Mouse (Mus musculus) lung, postnatal 0 days (tissue): ENCODE measurements around the gene Ptf1a.

Experiments
- CTCF ChIP-seq: IDR thresholded peaks from 2 replicates; pipeline ENCODE4 v1.5.1; 2016; ENCODE audit warnings: antibody characterized with exemption, mild to moderate bottlenecking
- EP300 ChIP-seq: IDR thresholded peaks from 2 replicates; pipeline ENCODE4 v1.6.1; 2016; ENCODE audit warnings: antibody characterized with exemption, mild to moderate bottlenecking, control low read depth

DNA sequence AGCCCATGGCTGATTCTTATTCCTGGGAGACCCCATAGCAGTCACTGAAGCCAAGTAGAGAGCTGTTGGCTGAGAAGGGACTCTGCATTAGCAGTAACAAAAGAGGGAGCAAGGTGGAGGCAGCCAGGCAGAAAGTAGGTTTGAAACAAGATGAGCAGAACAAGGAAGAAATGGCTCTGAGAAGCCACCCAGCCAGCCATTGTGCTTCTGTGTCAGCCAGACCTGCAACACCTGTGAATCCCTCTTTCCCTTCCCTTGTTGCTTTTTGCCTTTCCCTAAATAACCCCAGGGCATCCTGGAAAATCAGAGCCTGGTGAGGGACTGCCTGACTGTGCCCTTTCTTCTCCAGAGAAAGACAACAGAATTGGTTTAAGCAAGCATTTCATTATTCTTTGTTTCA, 23.2 kb upstream of the Ptf1a start:
- no peak for TF ChIP-seq CTCF
- no peak for TF ChIP-seq EP300
